Mouse (Mus musculus): ENCODE data around the gene Ankrd55.

GRCm38 (mm10) chr13:112294446-112294845, 6.2 kb downstream of the Ankrd55 start:
- TF ChIP-seq CTCF (IDR thresholded peaks at IDR 0.05; ENCODE audit: borderline replicate concordance, insufficient read depth, low read length), result no peak
- no peak for TF ChIP-seq POLR2A (IDR thresholded peaks at IDR 0.05; ENCODE audit: low read depth, low read length)

Data from embryonic fibroblast, embryonic 13.5 days (primary cell).